Mouse (Mus musculus): ENCODE data around the gene Nsa2. TPM values are rescaled to one million over a fixed set of nuclear protein-coding genes. Genes with fewer than 3 reads are reported as not detected.

Gene Nsa2
- total RNA-seq, 4 experiments from 2014 or later = 32.0 to 45.4 (median 41.9) TPM

DNA sequence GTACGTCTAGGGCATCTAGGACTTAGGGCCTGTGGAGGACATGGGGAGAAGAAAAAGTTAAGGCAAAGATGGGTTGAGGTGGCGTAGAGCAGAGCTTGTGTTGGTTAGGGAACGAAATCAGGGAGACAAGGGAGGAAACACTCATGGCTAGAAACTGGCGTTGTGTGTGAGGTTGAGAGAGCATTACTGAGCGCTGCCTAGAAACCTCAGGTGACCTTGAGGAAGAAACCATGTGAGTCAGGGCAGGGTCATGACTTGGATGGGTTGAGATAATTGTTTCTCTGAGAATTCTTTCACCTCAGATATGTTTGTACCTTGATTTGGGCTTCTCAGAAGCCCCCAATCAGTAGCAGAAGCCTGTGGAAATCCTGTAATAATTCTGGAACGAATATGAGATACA is 50.3 kb downstream of the Nsa2 start:
- DNase-seq (ENCODE audit: low spot score) = no peak

DNA sequence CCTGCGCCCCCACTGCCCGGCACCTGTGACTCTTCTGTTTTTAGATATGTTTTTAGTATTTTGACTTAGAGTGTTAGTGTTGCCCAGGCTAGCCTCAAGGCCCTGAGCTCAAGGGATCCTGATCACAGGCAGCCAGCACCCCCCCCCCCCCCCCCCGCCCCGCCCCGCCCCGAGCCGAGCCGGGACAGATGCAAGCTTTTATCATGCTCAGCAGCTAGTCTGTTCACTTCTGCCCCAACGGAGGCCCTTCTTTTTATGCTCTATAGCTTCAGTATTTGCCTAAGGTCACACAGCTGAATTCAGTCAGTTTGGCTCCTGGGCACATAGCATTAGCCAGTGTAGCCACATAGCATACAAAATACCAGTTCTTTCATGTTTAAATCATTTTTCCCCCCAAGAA is 51.4 kb downstream of the Nsa2 start:
- no peak for DNase-seq (ENCODE audit: low spot score)

GRCm38 (mm10) chr13:97082432-97082831 is 55.3 kb downstream of the Nsa2 start:
- DNase-seq (ENCODE audit: low spot score) = no peak

DNA sequence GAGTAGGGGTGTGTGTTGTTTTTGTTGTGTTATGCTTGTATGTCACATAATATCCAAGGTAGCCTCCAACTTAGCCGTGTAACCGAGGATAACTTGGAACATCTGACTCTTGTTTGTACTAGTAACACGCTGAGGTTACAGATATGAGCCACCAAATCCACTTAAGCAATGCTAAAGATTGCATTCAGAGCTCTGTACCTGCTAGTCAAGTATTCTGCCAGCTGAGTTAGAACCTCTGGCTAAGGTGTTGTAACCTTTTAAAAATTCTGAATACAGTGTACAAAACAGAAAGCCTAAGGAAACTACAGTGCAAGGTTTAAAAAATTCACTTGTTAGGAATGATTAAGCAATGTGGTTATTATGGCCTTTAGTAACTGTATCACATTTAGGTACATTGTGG is 57.1 kb downstream of the Nsa2 start:
- DNase-seq (ENCODE audit: low spot score) = no peak

- no peak for DNase-seq (ENCODE audit: low spot score)
Measured at GRCm38 (mm10) chr13:97080201-97080600, 57.5 kb downstream of the Nsa2 start.

Other genes with a start within 250 kb of the Nsa2 start
- gene Gcnt4, start 213.2 kb downstream of the Nsa2 start, total RNA-seq (2022) = under 1 TPM; 0.06 to 0.11 (median 0.08) TPM
- gene 1700029F12Rik, start 103.6 kb downstream of the Nsa2 start, total RNA-seq (2022) = not detected
- gene Fam169a, start 70.7 kb downstream of the Nsa2 start, total RNA-seq (2022) = 1 to 10 TPM in 2 of 4 experiments, under 1 TPM in 2; 0.57 to 1.8 (median 1.1) TPM
- 10 to 100 TPM in 1 of 4 experiments, 1 to 10 TPM in 1, under 1 TPM in 1, not detected in 1; 0.46 to 10.1 (median 6.9) TPM for gene Gm6169, start 38.7 kb downstream of the Nsa2 start, total RNA-seq (2022)
- 10 to 100 TPM; 51.6 to 61.2 (median 56.9) TPM for gene Gfm2, start within 50 bp of the Nsa2 start, total RNA-seq (2022)
- gene Hexb, start 60.4 kb upstream of the Nsa2 start, total RNA-seq (2022) = 10 to 100 TPM; 20.9 to 25.2 (median 22.4) TPM
- 1 to 10 TPM; 3.6 to 7.0 (median 4.7) TPM for gene Enc1, start 103.2 kb upstream of the Nsa2 start, total RNA-seq (2022)

Measured in heart, adult 8-10 months (tissue).